8 mouse cellular contexts compared by ENCODE assay signal in the genomic region with DNA sequence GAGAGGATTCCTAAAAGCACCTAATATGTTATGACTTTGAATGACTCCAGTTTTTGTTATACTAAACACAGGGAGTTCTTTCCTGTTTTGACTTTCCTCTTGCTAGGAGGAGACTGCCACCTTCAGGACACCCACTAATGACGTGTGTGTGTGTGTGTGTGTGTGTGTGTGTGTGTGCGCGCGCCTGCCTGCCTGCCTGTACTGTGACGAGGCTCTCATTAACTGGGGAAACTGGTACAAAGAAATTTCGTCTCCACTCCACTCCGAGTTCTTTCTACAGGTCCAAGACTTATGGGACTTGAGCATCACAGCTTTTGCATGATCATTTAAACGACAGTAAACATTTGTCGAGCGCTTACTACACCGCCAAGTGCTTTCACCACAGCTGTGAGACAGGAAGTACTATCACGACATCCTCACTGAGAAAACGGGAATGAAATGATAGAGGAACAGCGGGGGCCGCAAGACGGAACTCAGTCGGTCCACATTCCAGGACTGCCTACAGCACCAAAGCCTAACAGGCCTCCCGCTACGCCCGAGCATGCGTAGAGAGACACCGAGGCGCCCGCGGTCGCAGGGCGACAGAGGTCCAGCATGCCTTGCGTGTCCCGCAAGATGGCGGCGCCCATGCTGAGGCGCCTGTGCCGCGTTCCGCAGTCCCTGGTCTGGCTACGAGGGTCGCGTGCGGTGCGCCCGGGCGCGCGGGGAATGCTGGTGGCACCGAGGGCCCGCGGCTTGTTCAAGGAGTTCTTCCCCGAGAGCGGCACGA. TPM values are rescaled to one million over a fixed set of nuclear protein-coding genes. Genes with fewer than 3 reads are reported as not detected.
DNase-seq lines count a peak whose midpoint lies in the region; ATAC-seq and TF ChIP-seq lines count a peak whose summit lies in the region.

A gene (plus strand): TSS at position 597 of the 769 bp plus-strand sequence.

- WGBS in forebrain, embryonic 10.5 days = under 1% methylated on average over 50 of the region's 50 CpGs
- WGBS in heart, embryonic 15.5 days = under 1% methylated on average over 50 of the region's 50 CpGs
- under 1% methylated on average over 49 of the region's 50 CpGs for WGBS in liver, embryonic 14.5 days (ENCODE audit: insufficient replicate concordance)
- WGBS in neural tube, embryonic 11.5 days = under 1% methylated on average over 46 of the region's 50 CpGs
- WGBS in stomach, postnatal 0 days = under 1% methylated on average over 48 of the region's 50 CpGs

- no peak for TF ChIP-seq EP300 in liver, embryonic 14.5 days (IDR thresholded peaks at IDR 0.05; ENCODE audit: low read depth)
- no peak for TF ChIP-seq EP300 in stomach, postnatal 0 days (optimal IDR thresholded peaks at IDR 0.05)

- DNase-seq in c-Kit-negative CD71-positive TER-119-positive erythroid progenitor cells, embryonic 14.5 days (ENCODE audit: low read depth, low spot score) = peak; percentile 78
- DNase-seq in forebrain, embryonic 10.5 days (ENCODE audit: extremely low spot score, low spot score) = peak; percentile 89
- peak; percentile 93 to 96 for DNase-seq in kidney, postnatal 25 days
- peak; percentile 81 for DNase-seq in liver, embryonic 14.5 days (ENCODE audit: low read depth in 3 of 3, low spot score in 3 of 3)
- DNase-seq in neural tube, embryonic 11.5 days (ENCODE audit: low spot score) = peak; percentile 93
- DNase-seq in stomach, postnatal 0 days (ENCODE audit: low spot score) = peak; percentile 88

- no peaks in the 10 kb centered on the region for H3K9me3 ChIP-seq in forebrain, embryonic 10.5 days
- H3K9me3 ChIP-seq in heart, embryonic 15.5 days (replicated peaks) = no peaks in the 10 kb centered on the region
- no peaks in the 10 kb centered on the region for H3K9me3 ChIP-seq in liver, embryonic 14.5 days (ENCODE audit: control insufficient read depth, low read length)
- H3K9me3 ChIP-seq in neural tube, embryonic 11.5 days (ENCODE audit: control insufficient read depth, low read length) = no peaks in the 10 kb centered on the region
- no peaks in the 10 kb centered on the region for H3K9me3 ChIP-seq in stomach, postnatal 0 days (ENCODE audit: control insufficient read depth, low read length)

- ATAC-seq in CD4-positive, CD25-positive, alpha-beta regulatory T cell, adult 4 months = peak; percentile 93
- peak; percentile 99 for ATAC-seq in heart, embryonic 15.5 days (replicated peaks; ENCODE audit: insufficient number of reproducible peaks, insufficient read depth, low FRiP score, low read depth)
- peak; percentile 98 for ATAC-seq in liver, embryonic 14.5 days (ENCODE audit: insufficient read depth)
- ATAC-seq in neural tube, embryonic 11.5 days (ENCODE audit: insufficient read depth, low FRiP score, low TSS enrichment) = peak; percentile 96
- peak; percentile 98 for ATAC-seq in stomach, postnatal 0 days (ENCODE audit: low FRiP score, low TSS enrichment)

- H3K4me3 ChIP-seq in forebrain, embryonic 10.5 days = peak within 1 kb of the TSS; percentile 94
- H3K4me3 ChIP-seq in heart, embryonic 15.5 days = peak within 1 kb of the TSS; percentile 98
- H3K4me3 ChIP-seq in liver, embryonic 14.5 days (ENCODE audit: insufficient read depth in 1 of 2, low read depth in 2 of 2, low read length in 2 of 2) = peak within 1 kb of the TSS; percentile 84 to 87
- peak within 1 kb of the TSS; percentile 88 for H3K4me3 ChIP-seq in neural tube, embryonic 11.5 days (ENCODE audit: low read depth, low read length)
- H3K4me3 ChIP-seq in stomach, postnatal 0 days (ENCODE audit: low read depth, low read length) = peak within 1 kb of the TSS; percentile 91

- no peaks in the 10 kb centered on the region for H3K27me3 ChIP-seq in forebrain, embryonic 10.5 days (ENCODE audit: poor library complexity, severe bottlenecking)
- H3K27me3 ChIP-seq in heart, embryonic 15.5 days = no peaks in the 10 kb centered on the region
- no peaks in the 10 kb centered on the region for H3K27me3 ChIP-seq in liver, embryonic 14.5 days (ENCODE audit: control insufficient read depth, insufficient read depth, low read length)
- H3K27me3 ChIP-seq in neural tube, embryonic 11.5 days (ENCODE audit: control insufficient read depth, insufficient read depth, low read length) = no peaks in the 10 kb centered on the region
- no peaks in the 10 kb centered on the region for H3K27me3 ChIP-seq in stomach, postnatal 0 days (ENCODE audit: control insufficient read depth, insufficient read depth, low read length)

- H3K9ac ChIP-seq in heart, embryonic 15.5 days = peak within 1 kb of the TSS; percentile 91
- peak within 1 kb of the TSS; percentile 82 for H3K9ac ChIP-seq in liver, embryonic 14.5 days (replicated peaks)
- peak within 1 kb of the TSS; percentile 92 for H3K9ac ChIP-seq in neural tube, embryonic 11.5 days (ENCODE audit: low read length)
- H3K9ac ChIP-seq in stomach, postnatal 0 days (ENCODE audit: low read length) = peak within 1 kb of the TSS; percentile 84

- H3K36me3 ChIP-seq in forebrain, embryonic 10.5 days (replicated peaks) = peaks cover 19% of the 10 kb centered on the region
- peaks cover 15% of the 10 kb centered on the region for H3K36me3 ChIP-seq in heart, embryonic 15.5 days
- H3K36me3 ChIP-seq in liver, embryonic 14.5 days (replicated peaks; ENCODE audit: control insufficient read depth, insufficient read depth, low read depth) = peaks cover 6% of the 10 kb centered on the region
- no peaks in the 10 kb centered on the region for H3K36me3 ChIP-seq in neural tube, embryonic 11.5 days (ENCODE audit: control insufficient read depth, insufficient read depth, low read length)
- 0 out of 2 replicates have a peak, but pooled peaks cover 4% of the 10 kb centered on the region for H3K36me3 ChIP-seq in stomach, postnatal 0 days (ENCODE audit: control insufficient read depth, insufficient read depth, low read length)

- peak; percentile 84 for TF ChIP-seq CTCF in liver, embryonic 14.5 days (IDR thresholded peaks at IDR 0.05; ENCODE audit: low read depth)
- TF ChIP-seq CTCF in stomach, postnatal 0 days (IDR thresholded peaks at IDR 0.05; ENCODE audit: low read depth) = peak; percentile 91

- H3K27ac ChIP-seq in forebrain, embryonic 10.5 days = peak within 1 kb of the TSS; percentile 97
- H3K27ac ChIP-seq in heart, embryonic 15.5 days = peak within 1 kb of the TSS; percentile 96
- H3K27ac ChIP-seq in liver, embryonic 14.5 days = peak within 1 kb of the TSS; percentile 82
- peak within 1 kb of the TSS; percentile 57 for H3K27ac ChIP-seq in neural tube, embryonic 11.5 days (ENCODE audit: low read depth, low read length)
- H3K27ac ChIP-seq in stomach, postnatal 0 days (replicated peaks) = peak within 1 kb of the TSS; percentile 93

- H3K4me1 ChIP-seq in forebrain, embryonic 10.5 days = peaks cover 19% of the 10 kb centered on the region
- peaks cover 17% of the 10 kb centered on the region for H3K4me1 ChIP-seq in heart, embryonic 15.5 days (replicated peaks)
- peaks cover 0 to 8% of the 10 kb centered on the region in 2 experiments; a peak in 2 of 4 replicates for H3K4me1 ChIP-seq in liver, embryonic 14.5 days (replicated peaks; ENCODE audit: control insufficient read depth in 2 of 2, insufficient read depth in 2 of 2, low read length in 1 of 2)
- H3K4me1 ChIP-seq in neural tube, embryonic 11.5 days (ENCODE audit: control insufficient read depth, insufficient read depth, low read length) = peaks cover 7% of the 10 kb centered on the region
- 0 out of 2 replicates have a peak, but pooled peaks cover 3% of the 10 kb centered on the region for H3K4me1 ChIP-seq in stomach, postnatal 0 days (replicated peaks; ENCODE audit: control insufficient read depth, insufficient read depth)

- H3K4me2 ChIP-seq in heart, embryonic 15.5 days = peak within 1 kb of the TSS; percentile 92
- H3K4me2 ChIP-seq in liver, embryonic 14.5 days (ENCODE audit: low read depth) = peak within 1 kb of the TSS; percentile 74
- H3K4me2 ChIP-seq in neural tube, embryonic 11.5 days (ENCODE audit: low read depth) = peak within 1 kb of the TSS; percentile 85
- H3K4me2 ChIP-seq in stomach, postnatal 0 days (replicated peaks; ENCODE audit: low read depth) = peak within 1 kb of the TSS; percentile 90

RNA-seq across cellular contexts. Expression of the gene that starts here (rescaled TPM):
- polyA plus RNA-seq in CD4-positive, CD25-positive, alpha-beta regulatory T cell, adult 4 months (2017; shearing (Covaris generic)) = 1 to 10 TPM; 2.9 to 6.2 TPM
- polyA plus RNA-seq in forebrain, embryonic 10.5 days (2016; fragmentation: Nextera tagmentation; extraction: Ambion mirVana) = 47.8 and 49.5 TPM in 2 replicates
- 38.4 and 41.1 TPM in 2 replicates for polyA plus RNA-seq in heart, embryonic 15.5 days (2015; fragmentation: Nextera tagmentation; extraction: Ambion mirVana)
- 19.0 and 19.8 TPM in 2 replicates for polyA plus RNA-seq in liver, embryonic 14.5 days (2012; rRNA removed)
- polyA plus RNA-seq in liver, embryonic 14.5 days (2014; fragmentation: Nextera tagmentation; extraction: Ambion mirVana) = 27.4 and 28.2 TPM in 2 replicates
- polyA plus RNA-seq in neural tube, embryonic 11.5 days (2014; fragmentation: Nextera tagmentation; extraction: Ambion mirVana) = 36.9 and 44.2 TPM in 2 replicates
- polyA plus RNA-seq in stomach, postnatal 0 days (2015; fragmentation: Nextera tagmentation; extraction: Ambion mirVana) = 22.6 and 25.0 TPM in 2 replicates

Comparison
In these comparisons a context has a peak if more than half of its experiments do, and no peak if none do; other contexts are left out.
1. Peak in every context shown above with its lines: DNase-seq, ATAC-seq, H3K4me3 ChIP-seq and H3K27ac ChIP-seq.